Mouse (Mus musculus) left cerebral cortex, postnatal 36 days (tissue): ENCODE data around the gene Nppb. TPM values are rescaled to one million over a fixed set of nuclear protein-coding genes. Genes with fewer than 3 reads are reported as not detected.

ENCODE experiments used
- DNase-seq, 2 experiments: peaks; one replicate each; pipeline ENCODE4 v3.0.0; 2021 to 2022; ENCODE audit warnings: low spot score in 2 of 2, mixed read lengths in 1 of 2
- intact Hi-C: fragments of 180-260 bp; cut with DNase I; formaldehyde crosslinking; loops from one replicate; pipeline ENCODE4 v1.15.1; 2025
- total RNA-seq, 2 experiments: library from RNA; stranded (reverse); gene quantifications; 2 replicates each; pipeline ENCODE4 v1.2.3; 2021

Gene Nppb
- total RNA-seq, 2 experiments from 2014 or later, result not detected

- DNase-seq, result no peak
- intact Hi-C loops, result no loop called here
Measured at GRCm38 (mm10) chr4:147968816-147969215, 16.8 kb upstream of the Nppb start.

GRCm38 (mm10) chr4:147969337-147969736, 16.3 kb upstream of the Nppb start:
- no peak for DNase-seq
- intact Hi-C loops, result no loop called here

GRCm38 (mm10) chr4:147976237-147976636, 9.4 kb upstream of the Nppb start:
- no peak for DNase-seq
- intact Hi-C loops, result no loop called here

GRCm38 (mm10) chr4:147977726-147978125, 7.9 kb upstream of the Nppb start:
- DNase-seq, result no peak
- intact Hi-C loops, result no loop called here

GRCm38 (mm10) chr4:147978391-147978790, 7.2 kb upstream of the Nppb start:
- intact Hi-C loops, result no loop called here
- no peak for DNase-seq

- intact Hi-C loops, result no loop called here
- DNase-seq, result no peak
Measured at GRCm38 (mm10) chr4:147979441-147979860, 6.1 kb upstream of the Nppb start.

- no peak for DNase-seq
- intact Hi-C loops, result no loop called here
Measured at GRCm38 (mm10) chr4:147993571-147994095, 8.0 kb downstream of the Nppb start.

- intact Hi-C loops, result no loop called here
- no peak for DNase-seq
Measured at GRCm38 (mm10) chr4:147995311-147995710, 9.7 kb downstream of the Nppb start.

- no peak for DNase-seq
- intact Hi-C loops, result no loop called here
Measured at GRCm38 (mm10) chr4:148000202-148000772, 14.7 kb downstream of the Nppb start, which contains the start of gene Nppa. TSS of gene Nppa (plus strand) at chr4:148000722.

- intact Hi-C loops, result no loop called here
- DNase-seq, result no peak
Measured at GRCm38 (mm10) chr4:148001013-148001789, 15.6 kb downstream of the Nppb start.

GRCm38 (mm10) chr4:148001866-148002265, 16.3 kb downstream of the Nppb start:
- DNase-seq, result no peak
- intact Hi-C loops, result no loop called here

- no peak for DNase-seq
- intact Hi-C loops, result no loop called here
Measured at GRCm38 (mm10) chr4:148004361-148004760, 18.8 kb downstream of the Nppb start.

GRCm38 (mm10) chr4:148008412-148008811, 22.8 kb downstream of the Nppb start:
- intact Hi-C loops, result loop anchor here (2.0 kb wide), 1 partner anchor 56 kb away; no protein-coding TSS in a partner anchor
- peak; percentile 61 to 62 for DNase-seq

GRCm38 (mm10) chr4:148009641-148010040, 24.1 kb downstream of the Nppb start:
- DNase-seq, result no peak
- intact Hi-C loops, result loop anchor here (2.0 kb wide), 1 partner anchor 57 kb away; no protein-coding TSS in a partner anchor

GRCm38 (mm10) chr4:148011332-148011731, 25.7 kb downstream of the Nppb start:
- DNase-seq, result no peak
- intact Hi-C loops, result no loop called here

GRCm38 (mm10) chr4:148012216-148012615, 26.6 kb downstream of the Nppb start:
- intact Hi-C loops, result no loop called here
- no peak for DNase-seq

GRCm38 (mm10) chr4:148015418-148015817, 29.8 kb downstream of the Nppb start:
- no peak for DNase-seq
- intact Hi-C loops, result no loop called here

GRCm38 (mm10) chr4:148016981-148017380, 31.4 kb downstream of the Nppb start:
- intact Hi-C loops, result no loop called here

GRCm38 (mm10) chr4:148018410-148018809, 32.8 kb downstream of the Nppb start:
- intact Hi-C loops, result no loop called here
- no peak for DNase-seq

More at GRCm38 (mm10) chr4:148016981-148017380, 31.4 kb downstream of the Nppb start:
- no peak for DNase-seq

GRCm38 (mm10) chr4:148024003-148024402, 38.4 kb downstream of the Nppb start:
- intact Hi-C loops, result no loop called here
- DNase-seq, result no peak

GRCm38 (mm10) chr4:148029297-148029696, 43.7 kb downstream of the Nppb start:
- no peak for DNase-seq
- intact Hi-C loops, result no loop called here
